Mouse (Mus musculus) ES-Bruce4 (cell line): Measurements from ENCODE around the gene Gm10570.

Experiments
- CTCF ChIP-seq: IDR thresholded peaks from one replicate; pipeline ENCODE4 v1.8.1; 2011; ENCODE audit warnings: low read depth, low read length
- POLR2A ChIP-seq: IDR thresholded peaks from one replicate; pipeline ENCODE4 v1.8.1; 2011; ENCODE audit warnings: low read length; ENCODE audit not compliant: insufficient read depth

GRCm38 (mm10) chr4:130274346-130275015 lies 34.0 kb downstream of the Gm10570 start:
- no peak for TF ChIP-seq POLR2A
- no peak for TF ChIP-seq CTCF
